Mouse (Mus musculus) lung, adult 2 months (tissue): ENCODE results near the gene Ptpre. TPM values are rescaled to one million over a fixed set of nuclear protein-coding genes. Genes with fewer than 3 reads are reported as not detected.

Experiments used
- DNase-seq: peaks from one replicate; pipeline ENCODE4 v3.0.0; 2022
- H3K4me1 ChIP-seq: fragments of 200-500 bp; 2 replicates; pipeline ENCODE4 v1.6.1; 2011; ENCODE audit warnings: low read length; ENCODE audit not compliant: control insufficient read depth, insufficient read depth
- H3K4me3 ChIP-seq: fragments of 200-500 bp; replicated peaks from 2 replicates; pipeline ENCODE3; 2011; ENCODE audit warnings: low read depth, mild to moderate bottlenecking, control low read depth, low read length; ENCODE audit errors: extremely low read depth
- CTCF ChIP-seq: fragments of 200-500 bp; IDR thresholded peaks from 2 replicates; pipeline ENCODE4 v1.5.1; 2011; ENCODE audit warnings: mild to moderate bottlenecking, low read length, control low read depth; ENCODE audit not compliant: insufficient read depth
- POLR2A ChIP-seq: fragments of 200-500 bp; IDR thresholded peaks from 2 replicates; pipeline ENCODE4 v1.6.1; 2011; ENCODE audit warnings: low read depth, mild to moderate bottlenecking, control low read depth, low read length, borderline replicate concordance; ENCODE audit errors: extremely low read depth
- WGBS: fragments of 180-500 bp; shearing (Covaris S2); methylation state at CpG from one replicate; pipeline ENCODE4 v1.1.7; 2018; 5-methylcytosine and 5-hydroxymethylcytosine counted together
- polyA plus RNA-seq: library from polyadenylated mRNA; depleted of rRNA; stranded (reverse); fragments of >200 nt; gene quantifications from 2 replicates; pipeline ENCODE4 v1.2.3, GENCODE M21; 2012

The Ptpre gene
- polyA plus RNA-seq, 1 experiment = 21.4 TPM

DNA sequence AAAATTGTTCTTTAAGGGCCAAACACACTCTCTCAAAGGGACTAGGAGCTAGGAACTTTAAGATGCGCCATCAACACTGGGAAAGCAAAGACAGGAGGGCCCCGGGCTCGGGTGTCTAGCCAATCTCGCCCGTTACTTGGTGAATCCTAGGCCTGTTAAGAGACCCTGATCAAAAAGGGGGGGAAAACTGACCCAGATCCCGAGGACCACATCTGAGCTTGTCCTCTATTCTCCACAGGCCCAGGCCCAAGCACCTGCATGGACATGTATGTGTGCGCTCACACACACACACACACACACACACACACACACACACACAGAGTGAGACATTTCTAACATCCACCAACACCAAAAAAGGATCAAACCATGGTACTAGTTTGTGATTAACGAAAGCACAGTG, 176.0 kb downstream of the Ptpre start:
- WGBS = 79% methylated on average over 8 of the region's 8 CpGs
- no peaks in the 10 kb centered on the region; the same call in 1 of the 2 replicates for H3K4me1 ChIP-seq
- no peak for TF ChIP-seq CTCF
- no peak for TF ChIP-seq POLR2A
- no peak for DNase-seq
- no peak overlapping the region for H3K4me3 ChIP-seq

DNA sequence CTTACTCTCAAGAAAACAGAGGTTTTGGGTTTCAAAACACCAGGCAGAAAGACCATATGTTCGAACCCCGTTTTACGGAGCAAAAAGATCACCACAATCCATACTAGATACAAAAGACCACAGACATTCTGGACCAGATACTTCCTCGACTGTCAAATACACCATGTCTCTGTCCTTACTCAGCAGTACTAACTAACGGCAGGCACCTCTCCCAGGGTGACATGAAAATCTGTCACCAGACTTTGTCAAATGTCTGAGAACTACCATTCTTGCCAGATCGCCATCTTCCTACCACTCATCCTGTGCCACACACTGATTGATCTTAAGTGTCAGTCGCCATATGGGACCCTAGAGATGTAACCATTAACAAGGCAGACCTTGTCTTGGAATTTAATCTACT, 177.9 kb downstream of the Ptpre start:
- no peaks in the 10 kb centered on the region; the same call in 1 of the 2 replicates for H3K4me1 ChIP-seq
- 18% methylated on average over 7 of the region's 7 CpGs for WGBS
- no peak overlapping the region for H3K4me3 ChIP-seq
- no peak for DNase-seq
- TF ChIP-seq POLR2A (no peak), CTCF (no peak)

DNA sequence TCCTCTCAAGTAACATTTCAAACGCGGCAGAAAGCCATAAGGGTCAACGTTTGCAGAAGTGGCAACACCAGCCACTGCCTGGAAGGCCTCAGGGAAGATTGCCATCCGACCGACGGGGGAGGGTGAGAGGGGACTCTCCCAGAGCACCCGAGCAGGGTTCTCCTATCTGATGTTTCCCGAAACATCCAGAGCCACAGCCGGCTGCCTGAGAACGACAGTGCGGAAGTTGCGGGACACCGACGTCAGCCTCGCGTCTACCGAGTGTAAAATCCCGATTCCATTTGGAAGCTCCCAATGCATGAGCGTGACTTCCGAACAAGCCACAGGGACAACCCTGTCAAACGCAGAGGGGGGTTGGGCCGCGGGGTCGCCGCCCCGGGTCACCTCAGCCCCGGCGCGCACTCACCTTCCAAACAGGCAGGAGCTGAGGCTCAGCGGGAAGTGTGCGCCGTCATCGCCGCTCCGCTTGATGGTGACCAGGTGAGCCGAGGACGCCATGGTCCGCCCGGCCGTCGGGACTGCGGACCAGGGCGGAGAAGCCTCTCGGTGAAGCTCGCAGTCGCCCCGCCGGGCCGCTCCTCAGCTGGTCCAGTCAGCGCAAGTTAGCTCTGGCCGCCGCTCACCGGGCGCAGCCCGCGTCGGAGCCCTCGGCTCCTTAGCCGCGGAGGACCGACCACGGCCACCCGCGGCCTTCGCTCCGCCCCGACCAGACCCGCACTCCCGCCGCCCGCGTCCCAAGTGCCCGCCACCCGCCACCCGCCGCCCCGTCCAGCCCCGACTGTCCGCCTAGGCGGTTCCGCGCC, 178.6 kb downstream of the Ptpre start, which contains the start of gene Mki67:
Gene Mki67 (minus strand): TSS at position 720 of the 803 bp plus-strand sequence.
- Histone ChIP-seq H3K4me1 (no peaks in the 10 kb centered on the region), H3K4me3 (peak within 1 kb of the TSS; percentile 74)
- 1% methylated on average over 81 of the region's 82 CpGs for WGBS
- TF ChIP-seq CTCF (no peak), POLR2A (no peak)
- DNase-seq = peak; percentile 20

DNA sequence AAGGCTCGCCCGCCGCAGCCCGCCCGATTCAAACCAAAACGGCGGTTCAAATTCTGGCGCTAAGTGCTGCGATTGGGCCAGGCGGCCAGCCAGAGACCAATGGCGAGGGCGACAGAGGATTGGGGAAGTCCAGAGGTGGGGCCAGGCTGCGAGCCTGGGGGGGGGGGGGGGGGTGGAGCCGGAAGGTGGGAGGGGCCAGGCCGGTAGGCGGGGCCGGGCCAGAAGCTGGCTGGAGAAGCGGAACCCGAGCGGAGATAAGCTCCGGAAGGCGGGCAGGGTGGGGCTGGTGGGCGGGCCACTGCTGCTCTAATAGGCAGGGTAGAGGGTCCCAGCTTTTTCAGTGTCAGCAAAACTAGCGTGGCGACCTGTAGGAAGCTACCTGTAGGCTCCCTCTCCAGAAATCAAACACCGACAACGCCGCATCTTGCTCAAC, 179.2 kb downstream of the Ptpre start:
- under 1% methylated on average over 27 of the region's 28 CpGs for WGBS
- peak overlapping the region; percentile 74 for H3K4me3 ChIP-seq
- peak; percentile 42; the same call in 1 of the 2 replicates for TF ChIP-seq POLR2A
- TF ChIP-seq CTCF = no peak
- no peaks in the 10 kb centered on the region for H3K4me1 ChIP-seq
- peak; percentile 85 for DNase-seq

DNA sequence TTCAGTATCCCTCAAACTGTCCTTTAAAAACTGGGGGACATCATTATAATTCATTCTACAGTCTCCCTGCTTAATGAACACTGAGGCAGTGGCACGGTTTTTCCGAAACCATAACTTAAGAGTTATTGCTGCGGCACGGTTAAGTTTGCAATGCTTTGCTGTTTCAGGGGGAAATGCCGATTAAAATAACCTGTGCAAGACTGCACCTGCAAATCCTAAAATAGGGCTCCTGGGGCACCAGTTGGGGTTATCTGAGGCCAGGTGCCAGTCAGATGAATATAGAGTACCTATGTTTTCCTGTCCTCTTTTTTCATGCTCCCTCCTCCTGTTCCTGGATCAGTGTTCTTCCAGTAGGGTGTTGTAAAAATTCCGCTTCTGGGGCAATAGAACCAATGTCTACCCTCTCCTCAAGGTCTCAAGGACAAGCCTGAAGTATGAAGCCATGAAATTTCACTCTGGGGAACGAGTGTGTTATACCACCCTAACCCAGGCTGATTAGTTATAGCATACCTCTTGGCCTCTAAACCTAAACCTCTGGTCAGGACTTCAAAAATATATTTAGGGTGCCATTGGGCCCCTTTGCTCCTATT, 179.8 kb downstream of the Ptpre start:
- DNase-seq = no peak
- TF ChIP-seq CTCF = no peak
- no peak for TF ChIP-seq POLR2A
- WGBS = 46% methylated on average over 7 of the region's 7 CpGs

DNA sequence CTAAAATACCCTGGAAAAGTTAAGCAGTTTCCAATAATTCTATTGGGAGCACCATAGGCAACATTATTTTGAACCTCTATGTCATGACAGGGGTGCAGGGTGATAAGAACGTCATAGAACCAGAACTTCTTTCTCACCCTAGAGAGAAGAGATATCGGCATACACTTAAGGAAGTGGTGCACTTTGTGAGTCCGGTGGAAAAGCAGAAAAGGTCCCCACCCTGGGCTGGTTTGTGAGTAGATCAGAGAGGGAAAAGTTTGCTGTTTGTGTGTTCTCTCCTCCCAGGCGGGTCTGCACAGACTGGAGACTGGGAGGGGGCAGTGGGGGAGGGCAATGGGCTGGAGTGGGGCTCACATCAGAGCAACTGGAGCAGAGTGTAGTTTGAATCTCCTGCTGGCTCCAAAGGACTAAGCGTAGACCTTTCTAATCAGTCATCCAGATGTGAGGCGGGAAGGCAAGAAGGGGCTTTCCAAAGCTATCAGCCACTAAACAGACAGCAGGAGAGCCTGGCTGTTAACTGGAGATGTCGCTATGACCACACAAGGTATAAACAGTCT, 184.2 kb downstream of the Ptpre start:
- DNase-seq = no peak
- no peak for TF ChIP-seq CTCF
- TF ChIP-seq POLR2A = no peak
- no peak overlapping the region for H3K4me3 ChIP-seq
- 67% methylated on average over 7 of the region's 7 CpGs for WGBS
- H3K4me1 ChIP-seq = peaks cover 2% of the 10 kb centered on the region; the same call in 1 of the 2 replicates

More for the DNA sequence above, 179.8 kb downstream of the Ptpre start:
- Histone ChIP-seq H3K4me3 (peak overlapping the region; percentile 74), H3K4me1 (no peaks in the 10 kb centered on the region)

DNA sequence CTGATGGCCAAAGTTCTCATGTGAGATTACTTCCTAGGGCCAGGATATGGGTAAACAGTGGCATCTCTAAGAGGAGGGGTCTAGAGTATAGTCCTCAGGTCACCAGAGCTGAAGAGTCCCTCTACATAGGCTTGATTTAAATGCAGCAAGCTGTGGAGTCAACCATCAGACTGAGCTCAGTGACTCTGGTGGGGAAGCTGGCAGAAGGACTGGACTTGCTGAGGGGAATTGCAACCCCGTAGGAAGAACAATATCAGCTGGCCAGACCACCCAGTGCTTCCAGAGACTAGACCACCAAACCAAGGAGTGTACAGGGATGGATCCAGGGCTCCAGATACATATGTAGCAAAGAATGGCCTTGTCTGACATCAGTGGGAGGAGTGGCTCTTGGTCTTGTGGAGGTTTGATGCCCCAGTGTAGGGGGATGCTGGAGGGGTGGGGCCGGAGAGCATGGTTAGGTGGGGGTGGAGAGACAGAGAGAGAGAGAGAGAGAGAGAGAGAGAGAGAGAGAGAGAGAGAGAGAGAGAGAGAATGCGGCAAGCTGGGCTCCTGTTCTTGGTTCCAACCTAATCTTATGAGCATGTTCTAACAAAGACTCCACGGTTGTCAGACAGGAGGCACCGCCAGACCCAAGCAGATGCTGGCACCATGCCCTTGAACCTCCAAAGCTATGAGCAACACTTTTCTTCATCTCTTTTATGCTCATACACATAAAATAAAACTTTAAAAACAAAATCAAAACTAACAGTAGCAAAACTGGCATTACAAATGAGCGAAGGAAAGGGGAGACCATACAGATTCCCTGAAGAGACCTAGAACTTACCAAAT, 184.9 kb downstream of the Ptpre start:
- Histone ChIP-seq H3K4me1 (peaks cover 2% of the 10 kb centered on the region; the same call in 1 of the 2 replicates), H3K4me3 (no peak overlapping the region)
- TF ChIP-seq POLR2A (no peak), CTCF (no peak)
- no peak for DNase-seq
- 78% methylated on average over 6 of the region's 6 CpGs for WGBS

DNA sequence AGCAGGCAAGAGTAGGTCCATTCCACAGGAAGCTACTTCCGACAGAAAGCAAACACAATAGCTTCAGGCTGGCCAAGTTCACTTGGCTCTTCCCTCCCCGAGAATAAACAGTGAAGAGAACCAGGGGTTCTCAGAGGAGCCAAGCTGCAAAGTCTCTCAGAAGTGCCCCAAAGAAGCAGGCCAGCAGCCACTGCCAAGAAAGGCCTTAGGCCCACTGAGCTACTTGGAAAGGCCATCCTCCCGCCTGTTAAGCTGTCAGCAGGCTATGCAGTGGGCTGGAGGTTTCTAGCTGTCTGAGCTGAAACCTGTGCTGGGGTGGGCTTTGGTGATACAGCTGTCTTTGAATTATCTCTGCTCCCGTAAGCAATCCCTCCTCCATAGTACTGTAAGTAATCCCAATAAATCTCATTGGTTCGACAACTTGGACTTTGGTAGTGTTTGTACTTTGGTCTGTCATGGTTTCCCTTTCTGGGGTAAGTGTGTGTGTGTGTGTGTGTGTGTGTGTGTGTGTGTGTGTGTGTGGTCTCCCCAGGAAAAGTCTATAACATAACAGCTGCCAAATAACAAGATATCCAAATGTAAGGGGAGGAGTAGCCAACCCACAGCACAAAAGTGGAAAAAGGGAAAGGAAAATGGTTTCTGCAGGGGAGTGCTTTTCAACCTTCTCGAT, 186.5 kb downstream of the Ptpre start:
- no peak overlapping the region for H3K4me3 ChIP-seq
- no peak for DNase-seq
- H3K4me1 ChIP-seq = peaks cover 2% of the 10 kb centered on the region; the same call in 1 of the 2 replicates
- no peak for TF ChIP-seq CTCF
- TF ChIP-seq POLR2A = no peak
- WGBS = 33% methylated on average over 6 of the region's 6 CpGs

DNA sequence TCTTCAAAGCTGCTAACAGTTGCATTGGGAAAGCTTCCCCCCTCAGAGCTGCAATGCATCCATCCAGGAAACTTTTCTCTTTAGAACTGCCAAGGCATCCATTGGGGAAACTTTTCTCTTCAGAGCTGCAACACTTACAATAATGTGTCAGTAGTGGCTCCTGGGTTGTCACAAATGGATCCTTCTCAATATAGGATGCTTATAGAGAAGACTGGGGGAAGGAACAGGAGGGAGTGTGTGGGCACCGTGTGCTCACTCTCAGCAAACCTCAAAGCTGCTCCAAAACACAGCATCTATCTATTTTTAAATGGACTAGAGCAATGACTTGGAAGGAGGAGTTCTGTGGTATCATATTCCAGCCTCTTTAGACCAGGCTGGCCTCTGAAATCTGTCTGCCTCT, 189.4 kb downstream of the Ptpre start:
- TF ChIP-seq POLR2A (no peak), CTCF (no peak)

More for the DNA sequence above, 189.4 kb downstream of the Ptpre start:
- H3K4me3 ChIP-seq = no peak overlapping the region
- WGBS = 80% methylated on average over 1 of the region's 1 CpGs
- DNase-seq = no peak
- H3K4me1 ChIP-seq = peaks cover 2% of the 10 kb centered on the region; the same call in 1 of the 2 replicates
